Mouse (Mus musculus) heart, embryonic 11.5 days (tissue): Measurements from ENCODE around the gene Faap100. TPM values are rescaled to one million over a fixed set of nuclear protein-coding genes. Genes with fewer than 3 reads are reported as not detected.

Experiments
- ATAC-seq: fragments of 200-750 bp; cut with Nextera tagmentation; replicated peaks from 2 replicates; pipeline ENCODE4 v1.8.0; 2017; ENCODE audit warnings: moderate library complexity; ENCODE audit not compliant: insufficient number of reproducible peaks, low FRiP score, low TSS enrichment
- H3K27ac ChIP-seq: fragments of 300-500 bp; sonication (generic); 2 replicates; pipeline ENCODE4 v1.5.1; 2014; ENCODE audit warnings: mild to moderate bottlenecking, low read depth, low read length
- H3K27me3 ChIP-seq: fragments of 300-500 bp; sonication (generic); 2 replicates; pipeline ENCODE4 v1.6.1; 2014; ENCODE audit warnings: mild to moderate bottlenecking, low read length, mixed read lengths; ENCODE audit not compliant: control insufficient read depth, insufficient read depth
- H3K36me3 ChIP-seq: fragments of 300-500 bp; sonication (generic); 2 replicates; pipeline ENCODE4 v1.6.1; 2014; ENCODE audit warnings: mild to moderate bottlenecking, low read length, moderate library complexity, mixed read lengths; ENCODE audit not compliant: control insufficient read depth, insufficient read depth
- H3K4me1 ChIP-seq: fragments of 300-500 bp; sonication (generic); 2 replicates; pipeline ENCODE4 v1.6.1; 2014; ENCODE audit warnings: low read length; ENCODE audit not compliant: control insufficient read depth, insufficient read depth
- H3K4me2 ChIP-seq: fragments of 300-500 bp; sonication (generic); 2 replicates; pipeline ENCODE4 v1.6.1; 2014; ENCODE audit warnings: mild to moderate bottlenecking, moderate library complexity
- H3K4me3 ChIP-seq: fragments of 300-500 bp; sonication (generic); 2 replicates; pipeline ENCODE4 v1.5.1; 2014; ENCODE audit warnings: low read depth, low read length
- H3K9ac ChIP-seq: fragments of 300-500 bp; sonication (generic); 2 replicates; pipeline ENCODE4 v1.6.1; 2014; ENCODE audit warnings: mild to moderate bottlenecking, low read depth, low read length, moderate library complexity
- H3K9me3 ChIP-seq: fragments of 300-500 bp; sonication (generic); replicated peaks from 2 replicates; pipeline ENCODE4 v1.6.1; 2016; ENCODE audit warnings: low read length; ENCODE audit not compliant: control insufficient read depth
- WGBS: fragments of 180-500 bp; shearing (Covaris S2); extraction: QIAGEN DNeasy Blood & Tissue Kit; methylation state at CpG from one replicate; pipeline ENCODE4 v1.1.7; 2014; ENCODE audit not compliant: insufficient replicate concordance; 5-methylcytosine and 5-hydroxymethylcytosine counted together
- polyA plus RNA-seq: library from polyadenylated mRNA; unstranded; fragments of >200 nt; fragmentation: Nextera tagmentation; extraction: Ambion mirVana; gene quantifications from 2 replicates; pipeline ENCODE4 v1.2.1, GENCODE M21; 2014

Gene Faap100
- polyA plus RNA-seq, 1 experiment from 2014 or later: 24.2 TPM

- 80% methylated on average over 3 of the region's 3 CpGs for WGBS
- Histone ChIP-seq H3K4me2 (no peak overlapping the region), H3K4me3 (no peak overlapping the region), H3K9me3 (no peaks in the 10 kb centered on the region), H3K9ac (no peak overlapping the region), H3K4me1 (no peaks in the 10 kb centered on the region), H3K36me3 (peaks cover 42% of the 10 kb centered on the region), H3K27ac (no peak overlapping the region), H3K27me3 (no peaks in the 10 kb centered on the region)
- ATAC-seq: peak; percentile 76
These were observed 27.3 kb upstream of the Faap100 start for GRCm38 (mm10) chr11:120405867-120406266.

- no peak overlapping the region for H3K9ac ChIP-seq
- ATAC-seq: no peak
- H3K4me1 ChIP-seq: no peaks in the 10 kb centered on the region
- no peaks in the 10 kb centered on the region for H3K27me3 ChIP-seq
- H3K4me2 ChIP-seq: no peak overlapping the region
- H3K4me3 ChIP-seq: no peak overlapping the region
- WGBS: 86% methylated on average over 1 of the region's 1 CpGs
- peaks cover 39% of the 10 kb centered on the region for H3K36me3 ChIP-seq
- H3K27ac ChIP-seq: no peak overlapping the region
- H3K9me3 ChIP-seq: no peaks in the 10 kb centered on the region
These were observed 26.2 kb upstream of the Faap100 start for GRCm38 (mm10) chr11:120404814-120405213.

- H3K36me3 ChIP-seq: peaks cover 29% of the 10 kb centered on the region
- 89% methylated on average over 2 of the region's 2 CpGs for WGBS
- no peaks in the 10 kb centered on the region for H3K27me3 ChIP-seq
- ATAC-seq: no peak
- H3K4me1 ChIP-seq: no peaks in the 10 kb centered on the region
- no peak overlapping the region for H3K27ac ChIP-seq
- H3K4me2 ChIP-seq: no peak overlapping the region
- no peak overlapping the region for H3K9ac ChIP-seq
- H3K9me3 ChIP-seq: no peaks in the 10 kb centered on the region
- H3K4me3 ChIP-seq: no peak overlapping the region
These were observed 20.8 kb upstream of the Faap100 start for GRCm38 (mm10) chr11:120399319-120399718.

DNA sequence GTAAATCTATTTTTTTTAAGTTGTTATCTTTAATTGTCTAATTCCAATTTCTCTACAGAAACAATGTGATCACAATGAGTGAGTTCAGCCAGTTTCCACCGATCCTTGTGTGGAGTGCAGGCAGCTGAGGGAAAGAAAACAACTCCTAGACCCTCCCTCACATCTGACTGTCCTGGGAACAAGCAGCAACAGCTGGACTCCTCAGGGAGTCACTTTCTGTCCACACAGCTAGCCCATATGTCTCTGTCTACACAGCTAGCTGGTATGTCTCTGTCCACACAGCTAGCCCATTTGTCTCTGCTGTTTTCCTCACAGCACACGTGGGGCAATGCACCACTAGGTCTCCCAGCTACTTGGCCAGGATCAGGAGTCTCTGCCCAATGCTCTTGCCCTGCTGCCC lies 19.0 kb upstream of the Faap100 start:
- ATAC-seq: no peak
- no peak overlapping the region for H3K9ac ChIP-seq
- H3K27ac ChIP-seq: no peak overlapping the region
- H3K4me3 ChIP-seq: no peak overlapping the region
- no peak overlapping the region for H3K4me2 ChIP-seq
- no peaks in the 10 kb centered on the region for H3K4me1 ChIP-seq
- peaks cover 22% of the 10 kb centered on the region for H3K36me3 ChIP-seq
- H3K9me3 ChIP-seq: no peaks in the 10 kb centered on the region
- H3K27me3 ChIP-seq: no peaks in the 10 kb centered on the region
- WGBS: 81% methylated on average over 2 of the region's 2 CpGs

- no peak for ATAC-seq
- Histone ChIP-seq H3K4me1 (no peaks in the 10 kb centered on the region), H3K4me3 (no peak overlapping the region), H3K27me3 (no peaks in the 10 kb centered on the region), H3K36me3 (peaks cover 19% of the 10 kb centered on the region), H3K4me2 (no peak overlapping the region), H3K27ac (no peak overlapping the region), H3K9me3 (no peaks in the 10 kb centered on the region), H3K9ac (no peak overlapping the region)
- 82% methylated on average over 4 of the region's 4 CpGs for WGBS
These were observed 17.1 kb upstream of the Faap100 start for GRCm38 (mm10) chr11:120395661-120396060.

- H3K27ac ChIP-seq: peak overlapping the region; percentile 11; the same call in 1 of the 2 replicates
- ATAC-seq: no peak
- 91% methylated on average over 9 of the region's 9 CpGs for WGBS
These were observed 10.0 kb upstream of the Faap100 start for GRCm38 (mm10) chr11:120388580-120388979.

DNA sequence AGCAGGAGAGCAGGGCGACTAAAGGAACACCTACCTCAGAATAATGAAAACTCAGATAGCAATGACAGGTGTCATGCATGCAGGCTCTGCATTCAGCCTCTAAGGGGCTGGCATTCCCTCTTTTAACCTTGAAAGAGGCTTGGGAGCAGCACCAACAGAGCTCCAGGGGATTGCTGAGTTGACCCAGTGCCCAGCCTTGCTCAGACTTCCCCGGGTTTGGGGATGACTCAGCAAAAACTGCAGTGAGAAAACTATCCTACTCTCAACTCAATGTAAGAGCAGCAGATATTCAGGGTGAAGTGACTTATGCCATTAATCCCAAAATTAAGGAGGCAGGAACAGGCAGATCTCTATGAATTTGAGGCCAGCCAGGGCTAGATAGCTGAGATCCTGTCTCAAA lies 8.6 kb upstream of the Faap100 start:
- peaks cover 23% of the 10 kb centered on the region for H3K36me3 ChIP-seq
- peak overlapping the region; percentile 43; the same call in 1 of the 2 replicates for H3K9ac ChIP-seq
- 51% methylated on average over 2 of the region's 2 CpGs for WGBS
- peak overlapping the region; percentile 95 for H3K27ac ChIP-seq
- peaks cover 13% of the 10 kb centered on the region for H3K4me1 ChIP-seq
- H3K9me3 ChIP-seq: no peaks in the 10 kb centered on the region
- no peak for ATAC-seq
- no peak overlapping the region for H3K4me3 ChIP-seq
- no peaks in the 10 kb centered on the region for H3K27me3 ChIP-seq
- H3K4me2 ChIP-seq: no peak overlapping the region

More at GRCm38 (mm10) chr11:120388580-120388979, 10.0 kb upstream of the Faap100 start:
- no peak overlapping the region for H3K9ac ChIP-seq
- H3K27me3 ChIP-seq: no peaks in the 10 kb centered on the region
- peaks cover 10% of the 10 kb centered on the region for H3K4me1 ChIP-seq
- H3K4me2 ChIP-seq: no peak overlapping the region
- no peak overlapping the region for H3K4me3 ChIP-seq
- peaks cover 20% of the 10 kb centered on the region for H3K36me3 ChIP-seq
- H3K9me3 ChIP-seq: no peaks in the 10 kb centered on the region

GRCm38 (mm10) chr11:120386632-120387031 lies 8.1 kb upstream of the Faap100 start:
- peak overlapping the region; percentile 95 for H3K27ac ChIP-seq
- H3K9ac ChIP-seq: peak overlapping the region; percentile 46; the same call in 1 of the 2 replicates
- peak; percentile 61 for ATAC-seq
- H3K4me3 ChIP-seq: no peak overlapping the region
- H3K4me1 ChIP-seq: peaks cover 18% of the 10 kb centered on the region
- H3K27me3 ChIP-seq: no peaks in the 10 kb centered on the region
- peaks cover 24% of the 10 kb centered on the region for H3K36me3 ChIP-seq
- 61% methylated on average over 6 of the region's 6 CpGs for WGBS
- no peaks in the 10 kb centered on the region for H3K9me3 ChIP-seq
- 0 out of 2 replicates have a peak overlapping the region, but pooled peaks have one; percentile 24 for H3K4me2 ChIP-seq

- H3K4me3 ChIP-seq: no peak overlapping the region
- H3K9ac ChIP-seq: no peak overlapping the region
- no peaks in the 10 kb centered on the region for H3K9me3 ChIP-seq
- peak overlapping the region; percentile 80 for H3K27ac ChIP-seq
- peaks cover 35% of the 10 kb centered on the region for H3K4me1 ChIP-seq
- 58% methylated on average over 9 of the region's 9 CpGs for WGBS
- no peak overlapping the region for H3K4me2 ChIP-seq
- no peaks in the 10 kb centered on the region for H3K27me3 ChIP-seq
- H3K36me3 ChIP-seq: peaks cover 26% of the 10 kb centered on the region
- 0 out of 2 replicates have a peak, but pooled peaks have one; percentile 11 for ATAC-seq
These were observed 3.9 kb upstream of the Faap100 start for GRCm38 (mm10) chr11:120382509-120382908.
